Mouse (Mus musculus) ES-Bruce4 (cell line): ENCODE measurements at regions not wholly inside any gene's neighbourhood (a gene's known extent, or its start where the extent isn't known, plus 50 kb on each side); places are given as distances from the start of the nearest gene placed in this dataset.

Source experiments
- CTCF ChIP-seq: IDR thresholded peaks from one replicate; pipeline ENCODE4 v1.8.1; 2011; ENCODE audit warnings: low read depth, low read length
- POLR2A ChIP-seq: IDR thresholded peaks from one replicate; pipeline ENCODE4 v1.8.1; 2011; ENCODE audit warnings: low read length; ENCODE audit not compliant: insufficient read depth

- no peak for TF ChIP-seq CTCF
- TF ChIP-seq POLR2A: no peak
Measured at GRCm38 (mm10) chr17:84075081-84075938, 112.4 kb downstream of the Zfp36l2 start.
